Mouse (Mus musculus): ENCODE measurements around the gene Diaph3.

DNA sequence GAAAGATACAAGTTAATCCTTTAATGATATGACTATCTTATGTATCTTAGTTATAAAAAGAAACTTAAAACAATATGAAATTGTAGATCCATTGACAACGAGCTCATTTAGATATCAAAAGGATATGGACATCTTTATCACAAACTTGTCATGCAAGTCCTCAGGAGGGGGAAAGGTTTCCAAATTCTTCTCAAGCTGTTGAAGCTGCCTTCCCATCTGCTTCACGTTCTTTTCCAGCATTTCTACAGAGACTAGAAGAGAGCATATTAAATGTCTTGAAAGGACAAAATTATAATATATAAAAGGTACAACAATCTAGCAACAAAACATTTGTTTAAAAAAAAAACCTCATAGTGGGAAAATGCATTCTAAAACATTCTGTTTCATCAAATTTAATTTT, 306.2 kb downstream of the Diaph3 start:
- TF ChIP-seq POLR2A (IDR thresholded peaks at IDR 0.05; ENCODE audit: insufficient read depth, low read depth, low read length), result no peak
- no peak for TF ChIP-seq EP300 (IDR thresholded peaks at IDR 0.05; ENCODE audit: insufficient read depth, low read depth, low read length)
